Mouse (Mus musculus): ENCODE measurements around the gene Nol10.

DNA sequence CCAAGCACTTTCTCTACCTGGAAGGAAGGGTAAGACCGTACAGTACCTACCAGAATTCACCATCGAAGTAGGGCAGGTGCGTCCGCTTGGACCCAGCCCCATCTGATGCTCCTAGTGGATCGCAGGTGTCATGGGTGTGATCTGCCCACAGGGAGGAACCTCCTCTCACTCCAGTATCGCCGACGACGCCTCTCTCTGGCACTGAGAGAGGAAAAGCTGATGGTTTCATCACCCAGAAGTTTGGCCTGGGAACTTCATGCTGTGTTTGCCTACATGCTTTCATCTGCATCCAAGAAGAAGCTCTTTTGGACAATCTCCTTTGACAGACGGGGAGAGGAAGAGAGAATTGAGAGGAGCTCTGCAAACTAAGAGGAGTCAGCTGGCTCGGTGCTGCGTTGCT is 129.9 kb downstream of the Nol10 start:
- TF ChIP-seq FLI1 (IDR thresholded peaks at IDR 0.05; ENCODE audit: low read length): no peak
- TF ChIP-seq GATA1 (IDR thresholded peaks at IDR 0.05; ENCODE audit: borderline replicate concordance, low read length): no peak

All from megakaryocyte, embryonic 14.5 days (primary cell).